Mouse (Mus musculus): Measurements from ENCODE around the gene Chad. TPM values are rescaled to one million over a fixed set of nuclear protein-coding genes. Genes with fewer than 3 reads are reported as not detected.

Chad gene
- total and polyA plus RNA-seq, 2 experiments from 2014 or later, result 0.44 TPM; not detected in 1

DNA sequence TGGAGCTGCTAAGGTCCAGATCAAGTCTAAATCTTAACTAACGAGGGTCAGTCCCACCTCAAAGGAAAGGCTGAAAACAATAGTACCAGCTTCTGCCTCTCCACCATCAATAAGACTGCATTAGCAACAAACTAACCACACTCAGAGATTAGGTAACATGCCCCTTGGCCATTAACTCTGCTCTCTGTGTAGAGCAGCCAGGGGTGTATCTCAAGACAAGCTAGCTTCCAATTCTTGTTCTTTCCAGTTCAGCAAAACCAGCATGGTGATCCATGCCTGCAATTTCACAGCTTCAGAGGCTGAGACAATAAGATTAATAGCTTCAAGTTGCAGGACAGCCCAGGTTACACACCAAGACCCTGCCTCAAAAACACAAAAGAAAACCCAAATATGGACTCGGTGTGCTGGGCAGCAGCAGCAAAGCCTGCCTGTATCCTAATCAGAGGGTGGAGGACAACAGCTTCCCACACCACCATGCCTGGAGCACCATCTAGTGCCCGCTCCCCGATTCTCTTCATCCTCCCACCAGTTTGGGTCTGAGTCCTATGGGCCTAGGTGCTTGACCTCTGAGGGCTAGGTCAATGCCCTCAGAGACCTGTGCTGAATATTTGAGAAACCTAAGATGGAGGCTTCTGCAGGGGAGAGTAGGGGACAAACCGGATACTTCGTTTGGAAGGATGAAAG is 33.7 kb downstream of the Chad start:
- Histone ChIP-seq H3K36me3 (ENCODE audit: insufficient read depth) (no peaks in the 10 kb centered on the region), H3K9me3 (ENCODE audit: low read length) (no peaks in the 10 kb centered on the region), H3K4me2 (ENCODE audit: low read depth) (no peak overlapping the region), H3K4me3 (ENCODE audit: low read depth, low read length) (no peak overlapping the region), H3K9ac (no peak overlapping the region), H3K27me3 (ENCODE audit: insufficient read depth, low read length) (no peaks in the 10 kb centered on the region), H3K4me1 (ENCODE audit: insufficient read depth) (no peaks in the 10 kb centered on the region), H3K27ac (ENCODE audit: low read depth, low read length) (no peak overlapping the region)
- WGBS, result 74% methylated on average over 6 of the region's 6 CpGs
- ATAC-seq (no peak), DNase-seq (no peak)
- TF ChIP-seq CTCF (IDR thresholded peaks at IDR 0.05; ENCODE audit: low read depth), result peak; percentile 13; the same call in 1 of the 2 replicates

DNA sequence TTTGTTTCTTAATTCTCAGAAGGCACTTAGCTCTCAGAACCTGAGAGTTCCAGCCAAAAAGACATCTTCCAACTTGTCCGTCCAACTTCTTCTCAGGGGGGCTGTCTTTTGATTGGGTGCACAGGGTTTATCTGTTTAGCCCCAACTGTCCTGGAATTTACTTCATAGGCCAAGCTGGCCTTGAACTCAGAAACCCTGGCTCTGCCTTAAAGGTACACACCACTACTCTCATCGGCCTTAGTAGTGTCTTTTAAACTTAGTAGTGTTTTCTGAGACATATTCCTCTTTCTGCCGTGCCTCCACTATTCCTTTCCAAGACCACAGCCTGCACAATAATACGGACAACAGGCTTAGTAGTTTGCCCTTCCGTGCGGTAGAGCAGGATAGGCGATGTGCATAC is 35.6 kb downstream of the Chad start:
- Histone ChIP-seq H3K27ac (ENCODE audit: low read depth, low read length) (no peak overlapping the region), H3K9ac (no peak overlapping the region), H3K27me3 (ENCODE audit: insufficient read depth, low read length) (no peaks in the 10 kb centered on the region), H3K4me1 (ENCODE audit: insufficient read depth) (no peaks in the 10 kb centered on the region), H3K9me3 (ENCODE audit: low read length) (no peaks in the 10 kb centered on the region), H3K36me3 (ENCODE audit: insufficient read depth) (no peaks in the 10 kb centered on the region), H3K4me3 (ENCODE audit: low read depth, low read length) (no peak overlapping the region), H3K4me2 (ENCODE audit: low read depth) (no peak overlapping the region)
- no peak for TF ChIP-seq CTCF (IDR thresholded peaks at IDR 0.05; ENCODE audit: low read depth)
- DNase-seq (no peak), ATAC-seq (no peak)
- 91% methylated on average over 7 of the region's 7 CpGs for WGBS

GRCm38 (mm10) chr11:94601321-94602281 is 36.8 kb downstream of the Chad start, which contains the start of gene Acsf2:
Gene Acsf2 (minus strand): TSS chr11:94601871.
- H3K9me3 ChIP-seq (ENCODE audit: low read length), result no peaks in the 10 kb centered on the region
- H3K4me1 ChIP-seq (ENCODE audit: insufficient read depth), result no peaks in the 10 kb centered on the region
- no peak for TF ChIP-seq CTCF (IDR thresholded peaks at IDR 0.05; ENCODE audit: low read depth)
- ATAC-seq, result peak; percentile 76
- H3K9ac ChIP-seq, result peak within 1 kb of the TSS; percentile 31; the same call in 1 of the 2 replicates
- no peak within 1 kb of the TSS for H3K27ac ChIP-seq (ENCODE audit: low read depth, low read length)
- 2% methylated on average over 51 of the region's 52 CpGs for WGBS
- H3K4me2 ChIP-seq (ENCODE audit: low read depth), result peak within 1 kb of the TSS; percentile 71
- peak; percentile 24 for DNase-seq
- no peaks in the 10 kb centered on the region for H3K36me3 ChIP-seq (ENCODE audit: insufficient read depth)
- H3K27me3 ChIP-seq (ENCODE audit: insufficient read depth, low read length), result no peaks in the 10 kb centered on the region
- H3K4me3 ChIP-seq (ENCODE audit: low read depth, low read length), result peak within 1 kb of the TSS; percentile 32

DNA sequence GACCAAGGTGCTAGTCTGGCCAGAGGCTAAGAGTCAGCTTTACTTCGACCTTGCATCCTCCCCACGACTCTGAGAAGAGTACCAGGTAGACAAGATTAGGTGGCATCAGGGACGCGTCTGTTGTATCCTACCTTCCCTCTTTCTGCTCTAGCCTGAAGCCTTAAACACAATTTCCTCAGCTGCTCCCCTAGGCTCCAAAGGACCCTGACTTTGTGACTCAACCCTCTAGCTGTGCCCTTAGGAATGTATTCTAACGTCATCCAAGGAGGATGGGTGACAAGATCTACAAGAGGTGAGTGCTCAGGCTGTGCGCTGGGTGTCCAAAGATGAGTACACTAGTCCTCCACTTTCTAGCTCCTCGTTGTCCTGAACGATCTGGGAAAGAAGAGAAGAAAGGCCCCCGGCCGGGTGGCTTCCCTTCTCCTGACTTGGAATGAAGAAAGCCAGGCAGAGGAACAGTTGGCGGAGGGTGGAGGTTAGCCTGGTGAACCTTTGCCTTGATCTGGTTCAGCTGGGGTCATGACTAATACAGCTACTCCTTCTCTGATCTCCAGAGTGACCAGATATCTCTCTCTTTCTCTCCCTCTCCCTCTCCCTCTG is 37.6 kb downstream of the Chad start:
- ATAC-seq, result no peak
- Histone ChIP-seq H3K4me1 (ENCODE audit: insufficient read depth) (no peaks in the 10 kb centered on the region), H3K27ac (ENCODE audit: low read depth, low read length) (no peak overlapping the region), H3K27me3 (ENCODE audit: insufficient read depth, low read length) (no peaks in the 10 kb centered on the region), H3K9me3 (ENCODE audit: low read length) (no peaks in the 10 kb centered on the region), H3K36me3 (ENCODE audit: insufficient read depth) (no peaks in the 10 kb centered on the region), H3K4me3 (ENCODE audit: low read depth, low read length) (no peak overlapping the region), H3K9ac (no peak overlapping the region), H3K4me2 (ENCODE audit: low read depth) (no peak overlapping the region)
- no peak for DNase-seq
- WGBS, result 69% methylated on average over 11 of the region's 11 CpGs
- TF ChIP-seq CTCF (IDR thresholded peaks at IDR 0.05; ENCODE audit: low read depth), result no peak

DNA sequence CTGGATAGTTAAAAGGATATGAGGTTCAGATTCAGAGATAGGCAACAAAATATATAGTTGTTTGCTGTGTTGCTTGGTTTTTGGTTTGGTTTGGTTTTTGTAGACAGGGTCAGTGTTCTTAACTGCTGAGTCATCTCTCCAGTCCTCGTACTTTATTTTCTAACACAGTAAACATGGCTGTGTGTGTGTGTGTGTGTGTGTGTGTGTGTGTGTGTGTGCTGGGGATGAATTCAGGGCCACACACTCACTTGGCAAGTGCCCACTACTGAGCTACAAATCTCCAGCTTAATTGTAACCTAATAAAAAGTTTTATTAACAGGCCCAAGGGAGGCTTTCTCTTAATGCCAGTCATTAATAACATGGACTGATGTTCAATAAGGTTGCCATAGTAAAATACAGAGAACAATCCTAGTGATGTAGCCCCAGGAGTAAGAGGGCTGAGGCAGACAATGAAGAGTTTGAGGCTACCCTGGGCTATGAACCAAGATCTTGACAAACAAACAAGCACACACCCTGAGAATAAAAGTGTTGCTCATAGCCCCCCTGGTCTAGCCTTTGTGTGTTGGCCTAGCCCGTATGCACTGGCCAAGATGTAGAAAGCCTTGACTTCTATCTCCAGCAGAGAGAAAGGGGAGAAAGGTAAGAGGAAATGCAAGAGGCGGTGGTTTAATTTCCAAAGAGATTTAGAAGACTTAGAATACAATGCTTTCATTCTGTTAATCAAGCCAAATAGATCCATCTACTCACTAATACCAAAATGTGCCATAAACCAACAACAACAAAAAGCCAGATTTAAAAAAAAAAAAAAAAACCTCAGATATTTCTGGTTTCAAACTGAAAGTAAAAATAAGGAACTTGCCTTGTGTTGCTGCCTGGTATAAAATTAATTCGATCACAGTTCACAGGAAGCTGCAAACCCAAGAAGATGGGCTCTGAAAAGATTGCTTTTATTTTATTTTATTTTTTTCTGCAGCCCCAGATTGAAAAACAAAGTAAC is 46.2 kb downstream of the Chad start:
- Histone ChIP-seq H3K27ac (ENCODE audit: low read depth, low read length) (no peak overlapping the region), H3K9me3 (ENCODE audit: low read length) (no peaks in the 10 kb centered on the region), H3K4me2 (ENCODE audit: low read depth) (no peak overlapping the region), H3K4me3 (ENCODE audit: low read depth, low read length) (no peak overlapping the region), H3K27me3 (ENCODE audit: insufficient read depth, low read length) (no peaks in the 10 kb centered on the region), H3K9ac (no peak overlapping the region), H3K4me1 (ENCODE audit: insufficient read depth) (no peaks in the 10 kb centered on the region), H3K36me3 (ENCODE audit: insufficient read depth) (no peaks in the 10 kb centered on the region)
- DNase-seq (no peak), ATAC-seq (no peak)
- TF ChIP-seq CTCF (IDR thresholded peaks at IDR 0.05; ENCODE audit: low read depth), result no peak
- 61% methylated on average over 4 of the region's 4 CpGs for WGBS

GRCm38 (mm10) chr11:94614603-94615002 is 49.8 kb downstream of the Chad start:
- no peaks in the 10 kb centered on the region for H3K9me3 ChIP-seq (ENCODE audit: low read length)
- no peak overlapping the region for H3K4me3 ChIP-seq (ENCODE audit: low read depth, low read length)
- WGBS, result 74% methylated on average over 4 of the region's 4 CpGs
- no peak overlapping the region for H3K4me2 ChIP-seq (ENCODE audit: low read depth)
- no peak for ATAC-seq
- TF ChIP-seq CTCF (IDR thresholded peaks at IDR 0.05; ENCODE audit: low read depth), result no peak
- no peak overlapping the region for H3K9ac ChIP-seq
- no peaks in the 10 kb centered on the region for H3K4me1 ChIP-seq (ENCODE audit: insufficient read depth)
- H3K36me3 ChIP-seq (ENCODE audit: insufficient read depth), result no peaks in the 10 kb centered on the region
- H3K27ac ChIP-seq (ENCODE audit: low read depth, low read length), result no peak overlapping the region
- DNase-seq, result no peak
- H3K27me3 ChIP-seq (ENCODE audit: insufficient read depth, low read length), result no peaks in the 10 kb centered on the region
